Mouse (Mus musculus): ENCODE measurements around the gene Tceal8.
"Not testable (repeated sequence)": the region's sequence is repeated elsewhere in the genome, so short reads cannot be mapped to it uniquely, and the experiment has no call there.

Gene Tceal8

DNA sequence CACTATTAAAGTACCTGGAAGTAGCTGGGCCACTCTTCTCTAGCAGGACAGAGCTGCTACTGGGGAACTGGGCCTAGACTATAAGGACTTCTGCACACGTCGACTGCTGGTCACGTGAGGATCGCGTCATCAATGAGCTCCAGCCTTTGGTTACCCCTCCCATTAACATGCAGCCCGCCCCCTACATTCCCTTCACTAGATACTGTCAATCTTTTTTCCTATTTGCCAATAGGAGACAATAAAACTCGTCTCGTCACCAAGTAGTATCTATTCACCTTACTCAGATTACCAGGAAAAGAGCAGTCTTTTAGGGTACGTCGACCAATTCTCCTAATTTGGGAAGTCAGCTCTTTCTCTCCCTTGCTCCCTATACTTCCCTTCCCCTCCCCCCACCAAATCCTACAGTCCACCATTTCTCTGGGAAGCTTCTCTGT is at the start of gene Tceal8:
Gene Tceal8 (minus strand): TSS at position 225 of the 434 bp plus-strand sequence.
- peak; percentile 79 for DNase-seq (ENCODE audit: extremely low spot score)

DNA sequence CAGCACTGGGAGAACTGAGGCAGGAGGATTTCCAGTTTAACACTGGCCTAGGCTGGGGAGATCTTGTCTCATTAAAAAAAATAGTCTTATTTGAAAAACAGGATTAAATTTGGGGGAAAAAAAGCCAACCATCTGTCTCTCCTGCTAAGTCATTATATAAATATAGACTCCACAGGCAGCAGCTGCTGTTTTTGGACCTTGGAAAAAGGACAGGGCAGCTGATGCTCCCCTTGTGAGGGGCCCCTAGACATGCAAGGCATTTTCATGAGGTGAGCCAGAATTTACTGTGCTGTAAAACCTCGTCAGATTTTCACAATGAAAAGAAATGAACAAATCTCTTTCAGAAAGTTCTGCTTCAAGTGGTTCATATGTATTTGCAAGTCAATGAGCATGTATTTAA is 44.2 kb upstream of the Tceal8 start:
- DNase-seq (ENCODE audit: extremely low spot score): no peak

DNA sequence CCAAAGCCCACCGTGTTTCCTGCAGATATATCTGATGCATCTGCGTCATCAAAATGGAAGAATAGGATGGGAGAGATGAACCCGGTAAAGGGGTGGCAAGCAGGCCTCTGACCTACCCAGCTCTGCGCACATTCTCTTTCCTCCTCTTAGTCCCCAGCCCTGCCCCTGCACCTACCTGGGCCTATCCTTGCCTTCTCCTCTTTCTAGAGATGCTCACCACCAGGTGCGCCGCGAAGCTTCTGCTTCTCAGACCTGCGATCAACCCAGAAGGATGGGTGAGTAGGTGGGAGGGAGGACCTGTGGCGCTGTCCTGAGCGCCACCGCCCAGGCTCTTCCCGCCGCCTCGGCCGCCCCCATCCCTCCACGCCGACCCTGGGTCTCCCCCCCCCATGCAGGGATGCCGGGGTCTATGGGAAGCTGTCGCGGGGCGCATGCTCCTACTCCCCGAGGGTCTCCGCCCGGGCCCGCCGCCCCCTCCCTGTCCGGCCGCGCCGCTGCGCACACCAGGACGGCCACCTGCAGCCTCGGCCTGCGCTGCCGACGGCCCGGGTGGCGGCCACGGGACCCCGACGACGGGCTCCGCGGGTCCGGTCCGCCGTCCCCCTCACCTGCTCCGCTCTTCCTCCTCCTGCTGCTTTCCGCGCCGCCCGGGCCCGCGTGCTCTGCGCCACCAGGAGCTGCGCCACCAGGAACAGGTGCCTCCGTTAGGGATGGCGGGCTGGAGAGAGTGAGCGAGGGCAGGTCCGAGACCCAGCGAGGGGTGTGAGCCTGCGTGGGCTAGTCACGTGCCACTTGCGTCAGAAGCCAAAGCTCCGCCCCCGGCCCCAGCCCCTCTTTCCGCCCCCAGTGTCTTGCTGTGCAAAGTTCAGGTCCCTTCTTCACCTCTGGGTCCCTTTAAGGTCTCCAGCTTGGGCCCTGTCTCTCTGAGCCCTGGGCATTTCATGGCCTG is 42.9 kb upstream of the Tceal8 start, which contains the start of the genes Tceal7 and Bex1:
Gene Tceal7 (plus strand): TSS at position 51 of the 949 bp plus-strand sequence.
Gene Bex1 (minus strand): TSS at position 785 of the 949 bp plus-strand sequence.
- not testable (repeated sequence) for DNase-seq (ENCODE audit: extremely low spot score)

DNA sequence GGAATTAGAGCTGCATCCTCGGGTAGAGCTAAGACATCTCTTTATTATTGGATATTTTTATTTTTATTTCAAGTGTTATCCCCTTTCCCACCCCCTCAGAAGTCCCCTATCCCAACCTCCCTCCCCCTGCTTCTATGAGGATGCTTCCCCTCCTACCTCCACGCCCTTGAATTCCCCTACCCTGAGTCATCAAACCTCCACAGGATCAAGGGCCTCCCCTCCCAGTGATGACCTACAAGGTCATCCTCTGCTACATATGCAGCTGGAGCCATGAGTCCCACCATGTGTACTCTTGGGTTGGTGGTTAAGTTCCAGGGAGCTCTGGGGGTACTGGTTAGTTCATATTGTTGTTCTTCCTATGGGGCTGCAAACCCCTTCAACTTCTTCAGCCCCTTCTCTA is 41.3 kb upstream of the Tceal8 start:
- no peak for DNase-seq (ENCODE audit: extremely low spot score)

DNA sequence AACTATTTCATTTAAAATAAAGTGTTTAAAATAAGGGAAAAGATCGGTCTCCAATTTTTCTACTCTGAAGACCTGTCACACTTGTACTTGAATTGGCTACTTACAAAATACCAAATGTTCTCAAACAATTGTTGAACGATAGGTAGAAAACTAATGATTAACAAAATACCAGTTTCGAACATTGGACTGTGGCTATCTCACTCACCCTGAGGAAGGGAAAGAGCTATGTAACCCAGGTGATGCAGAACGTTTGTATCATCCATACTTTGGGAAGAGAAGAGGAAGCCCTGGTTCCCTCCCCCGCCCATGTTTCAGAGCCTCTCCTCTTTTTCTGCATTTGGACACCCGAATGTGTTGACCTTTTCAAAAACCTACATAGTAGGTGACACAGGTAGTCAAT is 32.3 kb upstream of the Tceal8 start:
- DNase-seq (ENCODE audit: extremely low spot score): no peak

DNA sequence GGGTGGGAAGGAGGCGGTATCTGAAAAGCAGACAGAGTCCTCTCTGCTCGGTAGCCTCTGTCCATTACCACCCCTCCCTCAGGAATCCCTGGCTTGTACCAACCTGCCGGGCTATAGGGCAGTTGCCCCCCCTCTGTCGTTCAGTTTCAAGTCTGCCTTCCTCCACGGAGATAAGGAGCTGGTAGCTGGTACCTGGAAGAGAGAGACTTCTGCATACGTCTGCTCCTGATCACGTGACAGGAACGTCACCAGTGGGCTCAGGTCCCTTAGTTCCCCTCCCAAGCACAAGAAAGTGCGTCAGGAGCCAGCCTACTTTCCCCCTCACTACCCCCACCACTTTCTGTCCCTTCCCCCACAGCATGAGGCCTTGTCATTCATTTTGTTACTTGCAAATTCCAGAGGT is 31.5 kb upstream of the Tceal8 start, which contains the start of gene Tceal5:
Gene Tceal5 (minus strand): TSS at position 213 of the 403 bp plus-strand sequence.
- peak; percentile 43 for DNase-seq (ENCODE audit: extremely low spot score)

DNA sequence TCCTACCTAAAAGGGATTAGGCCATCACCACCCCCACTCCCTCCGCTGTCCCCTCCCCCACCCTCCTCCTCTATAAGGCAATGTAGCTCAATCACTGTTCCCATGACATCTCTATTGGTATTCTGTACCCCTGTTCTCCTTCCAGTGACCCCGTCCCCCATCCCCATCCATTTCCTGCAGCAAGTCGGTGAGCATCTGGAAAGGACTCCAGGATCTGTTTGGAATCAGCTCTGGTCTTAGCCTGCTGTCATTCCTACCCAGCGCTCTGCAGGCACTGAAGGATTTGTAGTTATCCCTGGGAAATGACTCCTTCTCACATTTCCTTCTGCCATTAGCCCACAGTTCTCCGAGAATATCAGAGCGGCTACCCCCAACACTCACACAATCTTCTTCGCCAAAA is 31.1 kb upstream of the Tceal8 start:
- no peak for DNase-seq (ENCODE audit: extremely low spot score)

DNA sequence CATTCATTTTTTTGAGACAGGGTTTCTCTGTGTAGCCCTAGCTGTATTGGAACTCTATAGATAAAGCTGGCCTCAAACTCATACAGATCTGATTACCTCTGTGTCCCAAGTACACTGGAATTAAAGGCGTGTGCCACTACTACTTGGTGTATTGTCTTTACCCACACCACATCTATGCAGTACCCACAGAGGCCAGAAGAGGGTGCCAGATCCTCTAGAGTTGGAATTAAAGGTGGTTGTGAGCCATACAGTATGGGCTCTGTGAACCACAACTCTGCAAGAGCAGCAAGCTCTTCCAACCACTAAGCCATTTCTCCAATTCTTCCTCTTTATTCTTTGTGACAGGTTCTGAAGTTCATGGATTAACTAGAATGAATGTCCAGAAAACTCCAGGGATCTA is 24.7 kb upstream of the Tceal8 start:
- DNase-seq (ENCODE audit: extremely low spot score): peak; percentile 15

DNA sequence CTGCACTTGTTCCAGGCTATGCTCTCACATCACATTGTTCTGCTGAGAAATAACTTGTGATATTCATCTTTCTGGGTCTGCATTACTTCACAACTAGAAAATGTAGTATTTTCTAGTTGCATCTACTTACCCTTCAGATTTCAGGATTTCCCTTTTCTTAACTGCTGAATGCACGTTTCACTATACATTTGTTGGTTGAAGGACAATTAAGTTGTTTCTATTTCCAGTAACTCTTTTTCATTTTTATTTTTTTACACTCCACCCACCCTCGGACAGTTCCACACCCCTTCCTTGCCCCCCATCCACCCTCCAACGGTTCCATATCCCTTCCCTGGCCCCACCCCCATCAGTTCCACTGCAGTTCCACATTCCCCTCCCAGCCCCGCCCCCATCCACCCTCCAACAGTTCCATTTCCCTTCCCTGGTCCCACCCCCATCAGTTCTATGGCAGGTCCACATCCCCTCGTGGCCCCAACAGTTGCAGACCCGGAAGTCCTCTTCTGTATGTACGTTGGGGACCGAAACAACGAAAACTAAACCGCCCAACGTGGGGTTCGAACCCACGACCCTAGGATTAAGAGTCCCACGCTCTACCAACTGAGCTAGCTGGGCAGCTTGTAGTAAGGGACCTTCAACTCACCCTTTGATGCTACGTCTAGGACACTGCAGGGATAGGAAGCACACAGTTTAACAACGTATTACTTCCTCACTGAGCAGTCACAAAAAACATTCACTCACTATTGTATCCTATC is 23.2 kb upstream of the Tceal8 start:
- DNase-seq (ENCODE audit: extremely low spot score): no peak

DNA sequence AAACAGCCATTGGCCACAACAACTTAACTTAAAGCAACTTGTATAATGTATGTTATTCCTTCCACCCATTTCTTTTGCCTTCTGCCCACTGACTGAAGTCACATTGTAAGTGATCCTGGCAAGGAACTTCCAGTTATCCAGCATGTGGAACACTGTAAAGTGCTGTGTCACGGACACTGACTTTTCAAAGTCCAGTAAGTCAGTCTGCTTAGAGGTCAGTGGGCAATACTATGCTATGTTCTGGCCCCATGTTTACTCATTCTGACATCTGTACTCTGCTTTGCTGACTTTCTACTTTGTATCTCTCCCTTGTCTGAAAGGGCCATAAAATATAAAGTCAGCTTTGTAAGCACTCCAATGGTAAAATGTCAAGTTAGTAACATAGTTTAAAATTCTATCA is 11.0 kb upstream of the Tceal8 start:
- no peak for DNase-seq (ENCODE audit: extremely low spot score)

DNA sequence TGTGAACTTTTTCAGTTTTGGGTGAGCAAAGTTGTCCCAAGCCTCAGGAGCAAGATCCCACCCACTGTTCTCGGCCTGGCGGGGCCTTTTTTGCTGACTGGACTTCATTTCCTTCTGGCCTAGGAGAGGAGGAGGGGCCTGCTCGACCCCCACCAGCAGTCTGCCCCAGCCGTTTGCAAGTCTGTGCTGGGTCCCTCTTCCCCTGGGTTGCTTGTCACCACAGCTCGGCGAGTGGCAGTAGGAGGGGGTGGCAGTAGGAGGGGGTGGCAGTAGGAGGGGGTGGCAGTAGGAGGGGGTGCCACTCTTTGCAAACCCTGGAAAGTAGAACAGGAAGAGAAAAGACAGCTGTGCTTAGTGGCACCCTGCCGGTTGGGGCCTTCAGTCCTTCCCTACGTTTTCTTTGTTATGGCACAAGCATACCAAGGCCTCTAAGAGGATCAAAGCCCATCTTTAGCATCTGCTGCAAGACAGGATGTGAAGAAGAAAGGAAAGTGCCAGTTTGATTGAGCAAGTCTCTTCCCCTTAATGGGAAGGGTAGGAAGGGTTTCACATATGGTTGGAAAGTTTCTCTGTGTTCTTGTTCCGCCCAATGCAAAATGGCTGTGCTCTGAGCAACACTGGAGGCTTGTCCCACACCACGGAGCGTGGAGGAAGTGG is 8.9 kb upstream of the Tceal8 start:
- DNase-seq (ENCODE audit: extremely low spot score): peak; percentile 35

DNA sequence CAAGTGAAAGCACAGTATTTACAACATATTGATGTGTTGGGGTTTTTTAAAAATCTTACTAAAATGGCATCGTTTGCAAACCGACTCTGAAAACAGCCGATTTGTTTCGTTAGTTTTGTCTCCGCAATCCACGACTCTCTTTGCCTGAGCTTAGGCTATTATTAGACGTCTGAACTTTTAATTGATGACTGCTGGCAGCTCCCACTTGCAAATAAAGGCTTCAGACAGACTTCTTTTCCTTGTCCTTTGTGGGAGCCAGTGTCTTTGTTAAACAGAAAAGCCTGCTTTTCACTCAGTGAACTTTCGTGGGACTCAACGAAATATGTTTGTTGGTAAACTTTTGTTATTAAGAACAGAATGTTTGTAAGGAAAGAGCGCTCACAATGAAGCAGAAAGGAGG is 644 bp upstream of the Tceal8 start:
- peak; percentile 35 for DNase-seq (ENCODE audit: extremely low spot score)

DNA sequence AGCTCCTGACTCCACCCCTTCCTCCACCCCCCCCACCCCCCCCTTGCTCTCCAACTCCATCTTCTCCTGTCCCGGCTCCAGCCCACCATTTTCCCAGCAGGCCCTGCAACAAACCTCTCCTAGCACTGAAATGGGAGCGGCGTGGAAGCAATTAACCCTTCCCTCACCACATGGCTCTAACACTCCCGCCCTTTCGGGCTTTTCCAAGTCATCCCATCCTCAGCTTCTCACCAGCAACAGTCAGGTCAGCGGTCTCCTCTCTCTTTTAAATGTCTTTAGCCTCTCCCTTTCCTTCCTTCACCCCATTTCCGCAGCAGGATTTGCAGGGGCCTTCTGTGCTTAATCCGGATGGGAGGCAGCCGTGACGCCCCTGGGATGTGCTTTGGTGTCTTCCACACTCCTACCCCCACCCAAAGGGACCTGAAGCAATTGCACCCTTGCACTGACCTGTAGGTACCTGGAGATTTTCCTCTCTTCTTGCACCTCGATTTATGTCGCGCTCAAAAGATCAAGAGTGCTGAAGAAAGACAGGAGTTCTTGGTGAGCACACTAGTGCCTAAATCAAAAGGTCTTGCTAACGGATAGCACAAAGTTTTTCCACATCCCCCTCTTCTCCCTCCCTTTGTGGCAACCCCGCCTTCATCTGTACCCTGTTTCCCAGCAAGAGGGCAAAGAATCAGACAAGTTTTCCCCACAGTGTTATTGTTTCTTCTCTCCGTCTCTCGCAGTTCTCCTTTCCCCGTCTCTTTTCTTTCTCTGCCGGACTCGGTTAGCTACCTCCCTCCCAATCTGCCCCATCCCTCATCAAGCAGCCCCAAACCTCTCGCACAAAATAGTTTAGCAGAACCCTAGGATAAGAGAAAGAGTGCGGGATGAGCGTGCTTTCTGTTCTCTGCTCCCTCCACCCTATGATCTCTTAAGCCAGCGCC is 689 bp downstream of the Tceal8 start:
- DNase-seq (ENCODE audit: extremely low spot score): peak; percentile 70

DNA sequence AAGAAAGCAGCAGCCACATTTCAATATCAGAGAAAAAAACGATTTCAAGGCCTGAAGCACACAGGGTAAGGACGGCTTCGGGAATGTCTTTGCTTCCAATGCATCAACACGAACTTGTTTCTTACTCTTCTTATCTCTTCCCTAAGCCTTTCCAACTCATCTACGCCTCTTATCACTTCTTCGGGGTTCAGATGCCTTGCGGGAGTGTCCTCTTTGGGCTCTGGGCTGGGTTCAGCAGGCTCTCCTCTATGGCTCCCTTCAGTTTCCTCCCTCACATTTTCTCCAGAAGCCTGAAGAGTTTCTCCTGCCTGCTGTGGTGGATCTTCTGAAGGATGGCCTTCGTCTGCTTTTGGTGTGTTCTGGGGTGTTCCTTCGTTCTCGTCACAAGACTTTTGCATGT is 1.5 kb downstream of the Tceal8 start:
- DNase-seq (ENCODE audit: extremely low spot score): no peak

DNA sequence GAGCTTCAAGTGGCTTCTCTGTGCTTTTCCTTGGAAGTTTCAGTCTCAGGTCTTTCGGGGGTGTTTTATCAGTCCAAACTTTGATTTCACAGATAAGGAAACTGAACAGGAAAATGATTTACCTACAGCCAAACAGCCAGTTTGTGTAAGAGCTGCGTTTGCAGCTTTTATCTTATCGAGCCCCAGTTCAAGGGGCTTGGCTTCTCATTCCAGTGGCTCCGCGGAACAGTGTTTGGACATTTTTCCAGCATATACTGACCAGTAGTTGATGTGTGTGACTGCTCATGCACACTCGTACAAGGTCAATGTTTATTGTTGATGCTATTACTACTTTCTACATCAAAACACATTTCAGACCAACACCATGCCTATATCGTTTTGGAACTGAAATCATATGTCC is 27.9 kb downstream of the Tceal8 start:
- no peak for DNase-seq (ENCODE audit: extremely low spot score)

DNA sequence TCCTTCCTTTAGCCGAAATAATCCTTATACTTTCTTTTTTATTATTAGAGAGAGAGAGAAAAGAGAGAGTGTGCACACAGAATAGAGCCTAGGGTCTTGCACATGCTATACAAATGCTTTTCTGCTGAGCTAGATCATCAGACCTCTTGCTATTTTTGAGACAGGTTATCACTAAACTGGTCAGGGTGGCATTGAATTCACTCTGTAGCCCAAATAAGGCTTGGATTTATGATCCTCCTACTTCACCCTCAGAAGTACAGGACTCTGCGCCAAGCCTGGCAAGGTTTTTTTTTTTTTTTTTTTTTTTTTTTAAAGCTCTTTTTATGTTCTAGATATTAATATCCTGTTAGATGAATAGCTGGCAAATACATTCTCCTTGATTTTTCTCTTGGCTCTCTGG is 28.4 kb downstream of the Tceal8 start:
- DNase-seq (ENCODE audit: extremely low spot score): no peak

DNA sequence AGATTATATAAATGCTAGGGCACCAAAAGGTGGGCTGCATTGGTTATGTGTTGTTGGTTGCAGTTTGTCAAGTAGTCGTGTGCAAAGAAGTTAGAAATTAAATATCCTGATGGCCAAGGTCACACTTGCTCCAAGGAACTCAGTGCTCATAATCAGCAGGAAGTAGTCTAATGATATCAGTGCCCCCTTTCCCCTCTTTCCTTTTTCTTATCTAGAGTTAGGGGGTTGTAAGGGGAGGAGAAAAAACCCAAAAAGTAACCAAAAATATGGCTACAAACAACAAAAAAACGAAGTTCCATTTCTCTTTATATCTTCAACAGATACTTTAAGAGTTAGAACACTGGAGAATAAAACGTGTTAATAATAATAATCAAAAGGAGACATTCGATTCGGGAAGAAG is 30.8 kb downstream of the Tceal8 start:
- DNase-seq (ENCODE audit: extremely low spot score): no peak

DNA sequence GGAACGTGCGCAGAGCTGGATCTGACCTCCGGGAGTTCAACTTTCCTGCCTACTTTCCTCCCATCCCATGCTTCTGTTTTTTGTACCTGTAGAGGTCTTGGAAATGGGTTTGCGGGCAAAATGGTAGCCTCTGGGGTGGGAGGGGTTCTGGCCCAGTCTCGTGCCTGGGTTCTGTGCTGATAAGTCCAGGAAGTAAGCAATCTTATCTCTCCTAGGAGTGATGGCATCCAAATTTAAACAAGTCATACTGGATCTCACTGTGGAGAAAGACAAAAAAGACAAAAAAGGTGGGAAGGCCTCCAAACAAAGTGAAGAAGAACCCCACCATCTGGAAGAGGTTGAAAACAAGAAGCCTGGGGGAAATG is 32.5 kb downstream of the Tceal8 start:
- not testable (repeated sequence) for DNase-seq (ENCODE audit: extremely low spot score)

DNA sequence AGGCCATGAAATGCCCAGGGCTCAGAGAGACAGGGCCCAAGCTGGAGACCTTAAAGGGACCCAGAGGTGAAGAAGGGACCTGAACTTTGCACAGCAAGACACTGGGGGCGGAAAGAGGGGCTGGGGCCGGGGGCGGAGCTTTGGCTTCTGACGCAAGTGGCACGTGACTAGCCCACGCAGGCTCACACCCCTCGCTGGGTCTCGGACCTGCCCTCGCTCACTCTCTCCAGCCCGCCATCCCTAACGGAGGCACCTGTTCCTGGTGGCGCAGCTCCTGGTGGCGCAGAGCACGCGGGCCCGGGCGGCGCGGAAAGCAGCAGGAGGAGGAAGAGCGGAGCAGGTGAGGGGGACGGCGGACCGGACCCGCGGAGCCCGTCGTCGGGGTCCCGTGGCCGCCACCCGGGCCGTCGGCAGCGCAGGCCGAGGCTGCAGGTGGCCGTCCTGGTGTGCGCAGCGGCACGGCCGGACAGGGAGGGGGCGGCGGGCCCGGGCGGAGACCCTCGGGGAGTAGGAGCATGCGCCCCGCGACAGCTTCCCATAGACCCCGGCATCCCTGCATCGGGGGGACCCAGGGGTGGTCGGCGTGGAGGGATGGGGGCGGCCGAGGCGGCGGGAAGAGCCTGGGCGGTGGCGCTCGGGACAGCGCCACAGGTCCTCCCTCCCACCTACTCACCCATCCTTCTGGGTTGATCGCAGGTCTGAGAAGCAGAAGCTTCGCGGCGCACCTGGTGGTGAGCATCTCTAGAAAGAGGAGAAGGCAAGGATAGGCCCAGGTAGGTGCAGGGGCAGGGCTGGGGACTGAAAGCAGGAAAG is 33.1 kb downstream of the Tceal8 start, which contains the start of gene Bex4:
Gene Bex4 (plus strand): TSS at position 170 of the 813 bp plus-strand sequence.
- not testable (repeated sequence) for DNase-seq (ENCODE audit: extremely low spot score)

DNA sequence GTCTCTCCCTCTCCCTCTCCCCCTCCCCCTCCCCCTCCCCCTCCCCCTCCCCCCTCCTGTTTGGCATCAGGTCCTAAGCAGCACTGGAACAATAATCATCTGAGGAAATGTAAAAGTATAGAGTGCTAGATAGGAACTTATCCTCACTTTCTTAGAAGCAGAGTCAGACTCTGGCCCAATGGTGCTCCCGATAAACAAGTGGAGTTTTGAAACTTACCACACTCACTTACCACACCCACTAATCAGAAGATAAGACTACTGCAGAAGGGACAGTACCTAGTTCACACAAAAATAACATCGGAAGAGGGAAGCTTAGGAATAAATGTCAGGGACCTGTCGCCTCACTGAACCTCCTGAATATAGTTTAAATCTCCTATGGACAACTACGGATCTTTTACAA is 36.6 kb downstream of the Tceal8 start:
- DNase-seq (ENCODE audit: extremely low spot score): no peak

Data from embryo, embryonic 9.5 days (tissue).